Mouse (Mus musculus): ENCODE data around the gene Stradb. TPM values are rescaled to one million over a fixed set of nuclear protein-coding genes. Genes with fewer than 3 reads are reported as not detected.

Stradb gene
- polyA plus RNA-seq, 1 experiment from 2014 or later: 23.8 TPM

- WGBS: 94% methylated on average over 6 of the region's 6 CpGs
- DNase-seq (ENCODE audit: low spot score): peak; percentile 18
- Histone ChIP-seq H3K4me2 (ENCODE audit: low read depth, severe bottlenecking) (no peak overlapping the region), H3K4me3 (ENCODE audit: low read depth, low read length) (no peak overlapping the region), H3K4me1 (ENCODE audit: control insufficient read depth, insufficient read depth, low read length) (peaks cover 8% of the 10 kb centered on the region; the same call in 1 of the 2 replicates), H3K27me3 (ENCODE audit: control insufficient read depth, insufficient read depth, low read length) (no peaks in the 10 kb centered on the region), H3K36me3 (ENCODE audit: control insufficient read depth, insufficient read depth, low read length) (peaks cover 2% of the 10 kb centered on the region; the same call in 1 of the 2 replicates), H3K27ac (replicated peaks; ENCODE audit: low read depth, low read length) (no peak overlapping the region), H3K9me3 (ENCODE audit: control insufficient read depth, low read length) (no peaks in the 10 kb centered on the region), H3K9ac (ENCODE audit: low read length) (no peak overlapping the region)
- no peak for ATAC-seq (ENCODE audit: insufficient number of reproducible peaks, low FRiP score, low TSS enrichment, low read depth)
These were observed 23.7 kb upstream of the Stradb start for GRCm38 (mm10) chr1:58949561-58950106.

- H3K27ac ChIP-seq (replicated peaks; ENCODE audit: low read depth, low read length): no peak overlapping the region
These were observed 22.2 kb upstream of the Stradb start for GRCm38 (mm10) chr1:58950899-58951648.

GRCm38 (mm10) chr1:58951841-58952240 lies 21.5 kb upstream of the Stradb start:
- Histone ChIP-seq H3K27ac (replicated peaks; ENCODE audit: low read depth, low read length) (no peak overlapping the region), H3K36me3 (ENCODE audit: control insufficient read depth, insufficient read depth, low read length) (no peaks in the 10 kb centered on the region), H3K9ac (ENCODE audit: low read length) (no peak overlapping the region), H3K27me3 (ENCODE audit: control insufficient read depth, insufficient read depth, low read length) (no peaks in the 10 kb centered on the region), H3K4me3 (ENCODE audit: low read depth, low read length) (no peak overlapping the region), H3K9me3 (ENCODE audit: control insufficient read depth, low read length) (no peaks in the 10 kb centered on the region), H3K4me1 (ENCODE audit: control insufficient read depth, insufficient read depth, low read length) (peaks cover 8% of the 10 kb centered on the region; the same call in 1 of the 2 replicates), H3K4me2 (ENCODE audit: low read depth, severe bottlenecking) (no peak overlapping the region)
- 58% methylated on average over 4 of the region's 4 CpGs for WGBS
- ATAC-seq (ENCODE audit: insufficient number of reproducible peaks, low FRiP score, low TSS enrichment, low read depth) (no peak), DNase-seq (ENCODE audit: low spot score) (peak; percentile 23)

More at GRCm38 (mm10) chr1:58950899-58951648, 22.2 kb upstream of the Stradb start:
- H3K27me3 ChIP-seq (ENCODE audit: control insufficient read depth, insufficient read depth, low read length): no peaks in the 10 kb centered on the region
- ATAC-seq (ENCODE audit: insufficient number of reproducible peaks, low FRiP score, low TSS enrichment, low read depth) (no peak), DNase-seq (ENCODE audit: low spot score) (peak; percentile 63)
- no peak overlapping the region for H3K4me2 ChIP-seq (ENCODE audit: low read depth, severe bottlenecking)
- H3K4me3 ChIP-seq (ENCODE audit: low read depth, low read length): no peak overlapping the region
- peaks cover 8% of the 10 kb centered on the region; the same call in 1 of the 2 replicates for H3K4me1 ChIP-seq (ENCODE audit: control insufficient read depth, insufficient read depth, low read length)
- no peaks in the 10 kb centered on the region for H3K9me3 ChIP-seq (ENCODE audit: control insufficient read depth, low read length)
- WGBS: 26% methylated on average over 8 of the region's 8 CpGs
- no peak overlapping the region for H3K9ac ChIP-seq (ENCODE audit: low read length)
- H3K36me3 ChIP-seq (ENCODE audit: control insufficient read depth, insufficient read depth, low read length): no peaks in the 10 kb centered on the region

GRCm38 (mm10) chr1:58952526-58952925 lies 20.8 kb upstream of the Stradb start:
- Histone ChIP-seq H3K9ac (ENCODE audit: low read length) (no peak overlapping the region), H3K27me3 (ENCODE audit: control insufficient read depth, insufficient read depth, low read length) (no peaks in the 10 kb centered on the region), H3K36me3 (ENCODE audit: control insufficient read depth, insufficient read depth, low read length) (no peaks in the 10 kb centered on the region), H3K4me2 (ENCODE audit: low read depth, severe bottlenecking) (no peak overlapping the region), H3K4me3 (ENCODE audit: low read depth, low read length) (no peak overlapping the region), H3K4me1 (ENCODE audit: control insufficient read depth, insufficient read depth, low read length) (peaks cover 8% of the 10 kb centered on the region; the same call in 1 of the 2 replicates), H3K9me3 (ENCODE audit: control insufficient read depth, low read length) (no peaks in the 10 kb centered on the region), H3K27ac (replicated peaks; ENCODE audit: low read depth, low read length) (no peak overlapping the region)
- peak; percentile 20 for DNase-seq (ENCODE audit: low spot score)
- no peak for ATAC-seq (ENCODE audit: insufficient number of reproducible peaks, low FRiP score, low TSS enrichment, low read depth)
- 85% methylated on average over 5 of the region's 5 CpGs for WGBS

DNA sequence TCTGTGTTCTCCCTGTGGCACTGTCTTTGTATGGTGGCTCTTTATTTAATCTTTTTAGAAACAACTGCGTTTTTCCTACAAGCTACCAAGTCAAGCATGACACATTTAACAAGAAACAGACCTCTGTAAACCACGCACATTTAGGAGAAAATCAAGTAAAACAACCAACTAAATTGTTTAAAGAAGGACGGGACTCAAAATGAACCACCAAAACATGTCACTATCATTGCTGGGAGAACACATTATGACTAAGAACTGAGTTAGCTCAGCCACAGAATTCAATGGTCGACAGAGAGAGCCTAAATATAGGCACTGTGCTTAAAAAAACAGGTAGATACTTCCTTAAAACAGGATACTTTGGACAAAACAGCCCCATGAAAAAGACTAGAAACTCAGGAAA lies 20.3 kb upstream of the Stradb start:
- H3K4me3 ChIP-seq (ENCODE audit: low read depth, low read length): no peak overlapping the region
- WGBS: 49% methylated on average over 4 of the region's 4 CpGs
- no peaks in the 10 kb centered on the region for H3K9me3 ChIP-seq (ENCODE audit: control insufficient read depth, low read length)
- no peaks in the 10 kb centered on the region for H3K27me3 ChIP-seq (ENCODE audit: control insufficient read depth, insufficient read depth, low read length)
- no peak overlapping the region for H3K4me2 ChIP-seq (ENCODE audit: low read depth, severe bottlenecking)
- ATAC-seq (ENCODE audit: insufficient number of reproducible peaks, low FRiP score, low TSS enrichment, low read depth): no peak
- H3K4me1 ChIP-seq (ENCODE audit: control insufficient read depth, insufficient read depth, low read length): peaks cover 10% of the 10 kb centered on the region; the same call in 1 of the 2 replicates
- H3K36me3 ChIP-seq (ENCODE audit: control insufficient read depth, insufficient read depth, low read length): no peaks in the 10 kb centered on the region
- no peak for DNase-seq (ENCODE audit: low spot score)
- no peak overlapping the region for H3K9ac ChIP-seq (ENCODE audit: low read length)
- no peak overlapping the region for H3K27ac ChIP-seq (replicated peaks; ENCODE audit: low read depth, low read length)

GRCm38 (mm10) chr1:58953686-58954434 lies 19.5 kb upstream of the Stradb start:
- H3K9ac ChIP-seq (ENCODE audit: low read length): no peak overlapping the region
- no peaks in the 10 kb centered on the region for H3K27me3 ChIP-seq (ENCODE audit: control insufficient read depth, insufficient read depth, low read length)
- H3K27ac ChIP-seq (replicated peaks; ENCODE audit: low read depth, low read length): no peak overlapping the region
- H3K9me3 ChIP-seq (ENCODE audit: control insufficient read depth, low read length): no peaks in the 10 kb centered on the region
- peaks cover 11% of the 10 kb centered on the region; the same call in 1 of the 2 replicates for H3K4me1 ChIP-seq (ENCODE audit: control insufficient read depth, insufficient read depth, low read length)
- WGBS: 89% methylated on average over 9 of the region's 9 CpGs
- no peak overlapping the region for H3K4me3 ChIP-seq (ENCODE audit: low read depth, low read length)
- no peaks in the 10 kb centered on the region for H3K36me3 ChIP-seq (ENCODE audit: control insufficient read depth, insufficient read depth, low read length)
- peak; percentile 14 for DNase-seq (ENCODE audit: low spot score)
- no peak overlapping the region for H3K4me2 ChIP-seq (ENCODE audit: low read depth, severe bottlenecking)
- no peak for ATAC-seq (ENCODE audit: insufficient number of reproducible peaks, low FRiP score, low TSS enrichment, low read depth)

DNA sequence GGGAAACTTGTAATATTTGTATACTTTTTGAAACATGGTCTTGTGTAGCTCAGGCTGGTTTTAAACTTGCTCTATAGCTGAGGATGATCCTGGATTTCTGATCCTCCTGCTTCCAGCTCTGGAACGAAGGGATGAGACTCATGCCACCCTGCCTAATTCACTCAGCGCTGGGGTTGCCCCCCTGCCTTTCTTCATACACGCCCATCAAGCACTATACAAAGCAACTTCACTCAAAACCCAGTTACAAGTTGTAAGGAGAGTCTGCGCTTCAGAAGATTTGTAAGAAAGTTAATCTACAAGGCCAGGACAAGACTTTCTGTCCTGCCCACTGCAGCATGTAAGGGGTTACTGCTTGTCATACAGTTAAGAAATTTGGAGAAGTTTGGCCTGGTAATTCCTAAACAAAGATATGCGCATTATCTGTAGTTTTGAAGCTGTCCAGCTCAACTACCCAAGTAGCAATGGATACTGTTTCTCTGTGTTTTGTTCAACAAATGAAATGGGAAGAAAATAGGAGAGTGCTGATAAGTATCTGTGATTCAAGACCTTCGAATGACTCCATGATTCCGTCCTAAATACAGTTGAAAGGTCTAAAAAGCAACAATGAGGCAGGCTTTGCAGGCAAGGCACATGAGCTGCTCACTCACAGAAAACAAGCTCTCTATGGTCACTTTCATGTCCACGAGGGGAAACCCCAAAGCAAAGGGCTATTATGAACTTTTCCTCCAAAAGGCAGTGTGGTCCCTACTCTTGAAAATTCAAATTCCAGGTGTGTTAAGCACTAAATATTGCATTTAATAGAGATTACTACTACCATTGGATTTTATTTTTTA lies 18.5 kb upstream of the Stradb start:
- H3K4me3 ChIP-seq (ENCODE audit: low read depth, low read length): no peak overlapping the region
- ATAC-seq (ENCODE audit: insufficient number of reproducible peaks, low FRiP score, low TSS enrichment, low read depth) (no peak), DNase-seq (ENCODE audit: low spot score) (no peak)
- H3K4me2 ChIP-seq (ENCODE audit: low read depth, severe bottlenecking): no peak overlapping the region
- H3K27ac ChIP-seq (replicated peaks; ENCODE audit: low read depth, low read length): no peak overlapping the region
- H3K9me3 ChIP-seq (ENCODE audit: control insufficient read depth, low read length): no peaks in the 10 kb centered on the region
- WGBS: 87% methylated on average over 8 of the region's 8 CpGs
- H3K36me3 ChIP-seq (ENCODE audit: control insufficient read depth, insufficient read depth, low read length): no peaks in the 10 kb centered on the region
- H3K9ac ChIP-seq (ENCODE audit: low read length): no peak overlapping the region
- H3K27me3 ChIP-seq (ENCODE audit: control insufficient read depth, insufficient read depth, low read length): no peaks in the 10 kb centered on the region
- H3K4me1 ChIP-seq (ENCODE audit: control insufficient read depth, insufficient read depth, low read length): peaks cover 11% of the 10 kb centered on the region; the same call in 1 of the 2 replicates

GRCm38 (mm10) chr1:58955716-58956115 lies 17.6 kb upstream of the Stradb start:
- 88% methylated on average over 3 of the region's 3 CpGs for WGBS
- no peak overlapping the region for H3K4me3 ChIP-seq (ENCODE audit: low read depth, low read length)
- H3K4me1 ChIP-seq (ENCODE audit: control insufficient read depth, insufficient read depth, low read length): peaks cover 10% of the 10 kb centered on the region; the same call in 1 of the 2 replicates
- no peak overlapping the region for H3K9ac ChIP-seq (ENCODE audit: low read length)
- no peaks in the 10 kb centered on the region for H3K36me3 ChIP-seq (ENCODE audit: control insufficient read depth, insufficient read depth, low read length)
- ATAC-seq (ENCODE audit: insufficient number of reproducible peaks, low FRiP score, low TSS enrichment, low read depth) (no peak), DNase-seq (ENCODE audit: low spot score) (no peak)
- no peaks in the 10 kb centered on the region for H3K9me3 ChIP-seq (ENCODE audit: control insufficient read depth, low read length)
- H3K4me2 ChIP-seq (ENCODE audit: low read depth, severe bottlenecking): no peak overlapping the region
- H3K27me3 ChIP-seq (ENCODE audit: control insufficient read depth, insufficient read depth, low read length): no peaks in the 10 kb centered on the region
- H3K27ac ChIP-seq (replicated peaks; ENCODE audit: low read depth, low read length): no peak overlapping the region

All from limb, embryonic 11.5 days (tissue).